Mouse (Mus musculus) kidney, embryonic 16.5 days (tissue): ENCODE measurements at regions not wholly inside any gene's neighbourhood (a gene's known extent, or its start where the extent isn't known, plus 50 kb on each side); places are given as distances from the start of the nearest gene placed in this dataset.
"Not testable (repeated sequence)": the region's sequence is repeated elsewhere in the genome, so short reads cannot be mapped to it uniquely, and the experiment has no call there.

Experiments used
- ATAC-seq: fragments of 200-750 bp; cut with Nextera tagmentation; 2 replicates; pipeline ENCODE4 v1.8.0; 2017; ENCODE audit warnings: moderate TSS enrichment; ENCODE audit not compliant: low FRiP score, low TSS enrichment
- H3K27ac ChIP-seq: fragments of 300-500 bp; sonication (generic); 2 replicates; pipeline ENCODE4 v1.5.1; 2014; ENCODE audit warnings: low read length
- H3K27me3 ChIP-seq: fragments of 300-500 bp; sonication (generic); 2 replicates; pipeline ENCODE4 v1.6.1; 2014; ENCODE audit warnings: low read length, control low read depth, mixed read lengths; ENCODE audit not compliant: insufficient read depth
- H3K36me3 ChIP-seq: fragments of 300-500 bp; sonication (generic); 2 replicates; pipeline ENCODE4 v1.6.1; 2014; ENCODE audit warnings: low read length, control low read depth, mixed read lengths; ENCODE audit not compliant: insufficient read depth
- H3K4me1 ChIP-seq: fragments of 300-500 bp; sonication (generic); 2 replicates; pipeline ENCODE4 v1.6.1; 2014; ENCODE audit warnings: low read length, control low read depth, mixed read lengths; ENCODE audit not compliant: insufficient read depth
- H3K4me2 ChIP-seq: fragments of 300-500 bp; sonication (generic); replicated peaks from 2 replicates; pipeline ENCODE4 v1.6.1; 2014; ENCODE audit warnings: low read depth, low read length
- H3K4me3 ChIP-seq: fragments of 300-500 bp; sonication (generic); 2 replicates; pipeline ENCODE4 v1.5.1; 2014; ENCODE audit warnings: mild to moderate bottlenecking, low read length
- H3K9ac ChIP-seq: fragments of 300-500 bp; sonication (generic); replicated peaks from 2 replicates; pipeline ENCODE4 v1.6.1; 2014; ENCODE audit warnings: low read length
- H3K9me3 ChIP-seq: fragments of 300-500 bp; sonication (generic); 2 replicates; pipeline ENCODE4 v1.6.1; 2016; ENCODE audit warnings: low read length, control low read depth
- WGBS: fragments of 180-500 bp; shearing (Covaris S2); extraction: QIAGEN DNeasy Blood & Tissue Kit; methylation state at CpG from one replicate; pipeline ENCODE4 v1.1.7; 2014; 5-methylcytosine and 5-hydroxymethylcytosine counted together

DNA sequence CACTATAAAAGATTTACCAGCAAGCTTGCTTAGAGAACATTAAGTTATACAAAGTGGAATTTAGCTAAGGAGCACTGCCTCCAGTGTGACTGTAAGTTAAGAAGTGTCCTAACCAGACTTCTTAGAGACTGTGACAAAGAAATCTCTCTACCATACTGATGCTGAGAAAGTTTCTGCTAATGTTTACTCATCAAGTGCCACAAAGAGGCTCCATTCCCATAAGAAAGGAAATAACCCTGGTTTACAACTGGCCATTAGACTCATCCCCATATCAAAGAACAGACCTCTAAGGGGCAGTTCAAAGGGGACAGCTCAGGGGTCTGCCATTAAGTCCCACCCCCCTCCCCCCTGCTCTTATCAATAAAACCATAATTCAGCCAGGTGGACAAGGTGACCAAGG is 159.7 kb downstream of the Akr1d1 start:
- Histone ChIP-seq H3K27me3 (no peaks in the 10 kb centered on the region), H3K36me3 (no peaks in the 10 kb centered on the region), H3K4me1 (no peaks in the 10 kb centered on the region), H3K4me3 (no peak overlapping the region), H3K27ac (no peak overlapping the region), H3K4me2 (no peak overlapping the region), H3K9me3 (peaks cover 7% of the 10 kb centered on the region), H3K9ac (no peak overlapping the region)
- ATAC-seq: no peak

DNA sequence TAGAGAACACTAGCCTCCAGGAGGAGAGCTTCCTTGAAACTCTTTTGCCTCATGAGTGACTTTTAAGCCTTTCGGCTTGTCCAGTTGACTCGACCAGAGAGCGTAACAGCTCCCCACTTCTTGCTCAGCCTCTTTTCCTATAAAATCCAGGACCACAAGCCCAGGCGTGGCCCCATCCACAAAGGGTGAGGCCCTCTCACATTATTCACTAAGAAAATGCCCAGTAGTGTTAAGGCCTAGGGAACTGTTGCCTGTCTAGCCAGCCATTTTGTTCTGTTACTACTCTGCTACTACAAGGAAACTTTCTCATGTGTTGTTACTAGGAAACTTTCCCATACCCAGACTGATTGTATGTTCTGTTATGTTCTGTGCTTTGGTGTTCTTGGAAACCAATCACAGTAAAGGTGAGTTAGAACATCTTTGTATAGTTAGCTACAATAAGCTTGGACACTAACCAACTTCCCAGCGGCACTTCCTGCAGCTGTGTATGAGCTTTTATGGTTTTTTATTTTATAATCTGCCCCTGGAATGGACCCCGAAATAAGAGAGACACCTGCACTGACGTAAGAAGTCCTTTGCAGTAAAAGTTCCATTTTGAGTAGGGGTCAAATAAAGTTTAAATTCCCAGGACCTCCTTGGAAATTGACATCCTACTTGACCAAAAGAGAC is 162.1 kb downstream of the Akr1d1 start:
- H3K9me3 ChIP-seq: peaks cover under 1% of the 10 kb centered on the region
- WGBS: 84% methylated on average over 7 of the region's 7 CpGs
- H3K4me2 ChIP-seq: no peak overlapping the region
- no peaks in the 10 kb centered on the region for H3K4me1 ChIP-seq
- no peaks in the 10 kb centered on the region for H3K36me3 ChIP-seq
- ATAC-seq: no peak
- H3K27ac ChIP-seq: no peak overlapping the region
- no peaks in the 10 kb centered on the region for H3K27me3 ChIP-seq
- no peak overlapping the region for H3K4me3 ChIP-seq
- H3K9ac ChIP-seq: no peak overlapping the region

GRCm38 (mm10) chr6:37692758-37693157 is 162.8 kb downstream of the Akr1d1 start:
- Histone ChIP-seq H3K4me1 (no peaks in the 10 kb centered on the region), H3K36me3 (no peaks in the 10 kb centered on the region), H3K9me3 (no peaks in the 10 kb centered on the region), H3K4me2 (no peak overlapping the region), H3K9ac (no peak overlapping the region), H3K27ac (no peak overlapping the region), H3K27me3 (no peaks in the 10 kb centered on the region), H3K4me3 (no peak overlapping the region)
- 93% methylated on average over 2 of the region's 2 CpGs for WGBS
- no peak for ATAC-seq

DNA sequence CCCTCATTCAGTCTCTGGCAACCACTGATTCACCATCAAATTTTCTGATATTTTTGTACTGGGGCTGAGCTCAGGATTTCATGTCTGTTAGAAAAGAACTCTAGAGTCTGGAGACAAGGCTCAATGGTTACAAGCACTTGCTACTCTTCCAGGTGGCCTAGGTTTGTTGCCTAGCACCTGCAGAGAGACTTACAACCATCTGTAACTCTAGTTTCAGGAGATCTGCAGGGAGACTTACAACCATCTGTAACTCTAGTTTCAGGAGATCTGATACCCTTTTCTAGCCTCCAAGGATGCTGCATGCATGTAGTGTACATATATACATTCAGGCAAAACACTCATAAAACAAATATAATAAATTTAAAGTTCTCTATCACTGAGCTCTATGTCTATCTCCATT is 166.1 kb downstream of the Akr1d1 start:
- H3K36me3 ChIP-seq: no peaks in the 10 kb centered on the region
- H3K9me3 ChIP-seq: no peaks in the 10 kb centered on the region
- no peaks in the 10 kb centered on the region for H3K4me1 ChIP-seq
- H3K9ac ChIP-seq: no peak overlapping the region
- H3K4me3 ChIP-seq: no peak overlapping the region
- no peak overlapping the region for H3K4me2 ChIP-seq
- no peak for ATAC-seq
- no peak overlapping the region for H3K27ac ChIP-seq
- no peaks in the 10 kb centered on the region for H3K27me3 ChIP-seq

DNA sequence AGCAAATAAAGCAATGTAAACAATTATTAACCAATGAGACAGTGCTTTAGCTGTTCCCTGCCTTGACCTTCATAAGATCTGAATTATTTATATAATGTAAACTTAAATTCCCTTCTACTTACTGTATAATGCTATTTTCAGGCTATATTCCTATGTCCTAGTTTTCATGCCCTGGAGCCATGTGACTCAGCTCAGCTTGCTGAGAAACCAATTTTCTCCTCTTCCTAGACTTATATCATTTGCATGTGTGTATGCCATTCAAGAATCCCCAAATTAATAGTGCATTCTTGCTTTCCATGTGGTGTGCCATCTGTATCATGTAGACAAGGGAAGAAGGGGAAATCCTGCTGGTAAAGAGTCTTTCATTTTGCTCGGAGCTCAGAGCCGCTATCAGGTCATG is 166.7 kb upstream of the Trim24 start:
- H3K4me1 ChIP-seq: no peaks in the 10 kb centered on the region
- no peak overlapping the region for H3K27ac ChIP-seq
- ATAC-seq: no peak
- 92% methylated on average over 2 of the region's 2 CpGs for WGBS
- no peaks in the 10 kb centered on the region for H3K36me3 ChIP-seq
- H3K4me3 ChIP-seq: no peak overlapping the region
- H3K9me3 ChIP-seq: peaks cover 6% of the 10 kb centered on the region
- no peaks in the 10 kb centered on the region for H3K27me3 ChIP-seq
- H3K4me2 ChIP-seq: no peak overlapping the region
- H3K9ac ChIP-seq: no peak overlapping the region

DNA sequence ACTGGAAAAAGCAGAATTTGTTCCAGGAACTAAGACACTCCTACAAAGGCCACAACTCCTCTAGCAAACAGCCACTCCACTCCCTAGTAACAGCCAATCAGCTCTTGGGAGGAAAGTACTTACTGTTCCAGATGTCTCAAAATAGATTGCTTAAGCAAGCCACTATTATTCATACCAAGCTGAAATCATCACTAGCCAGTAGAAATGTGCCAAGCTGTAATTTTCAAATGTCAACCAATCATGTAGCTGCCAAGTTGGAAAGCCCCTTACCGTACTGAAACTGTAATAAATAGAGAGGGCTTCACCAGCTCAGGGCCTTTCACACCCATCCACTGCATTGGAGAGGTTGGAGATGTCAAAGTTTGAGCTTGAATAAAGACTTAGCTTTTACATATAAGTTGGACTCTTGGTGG is 164.9 kb upstream of the Trim24 start:
- Histone ChIP-seq H3K27ac (no peak overlapping the region), H3K27me3 (no peaks in the 10 kb centered on the region), H3K4me3 (no peak overlapping the region), H3K4me2 (no peak overlapping the region), H3K36me3 (no peaks in the 10 kb centered on the region), H3K9ac (no peak overlapping the region), H3K4me1 (no peaks in the 10 kb centered on the region), H3K9me3 (peaks cover 9% of the 10 kb centered on the region)
- ATAC-seq: no peak
- WGBS: 58% methylated on average over 1 of the region's 1 CpGs

- H3K9ac ChIP-seq, H3K4me2 ChIP-seq, H3K4me3 ChIP-seq, H3K4me1 ChIP-seq, ATAC-seq, H3K9me3 ChIP-seq, H3K27me3 ChIP-seq, H3K27ac ChIP-seq, H3K36me3 ChIP-seq: not testable (repeated sequence)
- 71% methylated on average over 1 of the region's 1 CpGs for whole genome bisulfite sequencing
Observed at GRCm38 (mm10) chr6:37707671-37708070, 162.9 kb upstream of the Trim24 start.

DNA sequence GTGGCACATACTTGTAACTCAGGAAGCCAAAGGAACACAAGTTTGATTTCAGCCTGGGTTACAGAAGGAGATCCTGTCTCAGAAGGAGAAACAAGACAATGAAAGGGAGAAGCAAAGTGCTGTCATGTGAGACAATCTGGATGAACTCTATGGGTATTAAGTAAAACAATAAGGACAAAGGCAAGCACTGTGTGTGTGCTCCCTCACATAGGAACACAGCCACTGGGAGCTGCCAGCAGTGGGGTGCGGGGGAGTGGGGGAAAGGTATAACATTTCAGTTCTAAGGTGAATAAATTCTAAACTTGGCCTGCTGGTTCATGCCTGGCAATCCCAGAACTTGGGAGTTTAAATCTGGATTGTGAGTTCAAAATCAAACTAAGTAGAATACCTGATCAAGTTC is 158.8 kb upstream of the Trim24 start:
- H3K9ac ChIP-seq: no peak overlapping the region
- no peak overlapping the region for H3K4me3 ChIP-seq
- no peak for ATAC-seq
- no peaks in the 10 kb centered on the region for H3K36me3 ChIP-seq
- WGBS: 67% methylated on average over 1 of the region's 1 CpGs
- no peak overlapping the region for H3K4me2 ChIP-seq
- no peak overlapping the region for H3K27ac ChIP-seq
- H3K9me3 ChIP-seq: peaks cover 8% of the 10 kb centered on the region
- no peaks in the 10 kb centered on the region for H3K4me1 ChIP-seq
- no peaks in the 10 kb centered on the region for H3K27me3 ChIP-seq

- Histone ChIP-seq H3K27ac (no peak overlapping the region), H3K27me3 (no peaks in the 10 kb centered on the region), H3K4me2 (no peak overlapping the region), H3K36me3 (no peaks in the 10 kb centered on the region), H3K9me3 (peaks cover 3% of the 10 kb centered on the region), H3K9ac (no peak overlapping the region), H3K4me1 (no peaks in the 10 kb centered on the region), H3K4me3 (no peak overlapping the region)
- no peak for ATAC-seq
- 87% methylated on average over 4 of the region's 4 CpGs for WGBS
Observed at GRCm38 (mm10) chr6:37713411-37713810, 157.2 kb upstream of the Trim24 start.

DNA sequence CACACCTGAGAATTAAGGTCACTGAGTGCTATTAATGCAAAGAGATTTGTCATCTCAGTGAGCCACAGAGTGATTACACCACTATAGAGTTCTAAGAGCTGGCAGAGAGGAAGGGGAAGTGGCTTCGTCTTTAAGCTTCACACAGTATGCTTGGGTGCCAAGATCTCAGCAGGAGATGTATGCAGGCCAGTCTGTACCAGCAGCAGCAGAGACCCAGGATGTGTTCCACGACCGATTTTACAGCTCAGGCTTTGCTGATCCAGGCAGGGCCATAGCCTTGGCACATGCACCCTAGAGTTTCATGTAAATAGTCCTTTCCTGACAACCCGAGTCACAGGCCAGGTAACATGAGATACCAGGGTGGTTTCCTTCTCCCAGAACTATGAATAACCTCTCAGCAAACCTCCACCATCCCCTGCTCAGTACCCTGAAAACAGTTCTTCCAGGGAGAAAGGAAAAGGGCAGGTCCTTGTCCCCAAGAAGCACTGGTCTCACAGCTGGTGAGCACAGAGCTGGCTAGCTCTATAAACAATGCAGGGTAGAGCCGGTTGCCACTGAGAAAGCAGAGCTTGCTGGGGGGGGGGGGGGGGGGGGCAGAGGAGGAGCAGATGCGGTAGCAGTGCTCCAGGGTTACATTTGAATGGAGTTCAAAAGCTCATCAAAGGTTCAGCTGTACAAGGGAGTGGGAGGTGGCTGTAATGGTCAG is 156.2 kb upstream of the Trim24 start:
- H3K4me1 ChIP-seq: no peaks in the 10 kb centered on the region
- no peaks in the 10 kb centered on the region for H3K27me3 ChIP-seq
- no peak overlapping the region for H3K27ac ChIP-seq
- H3K4me2 ChIP-seq: no peak overlapping the region
- no peaks in the 10 kb centered on the region for H3K36me3 ChIP-seq
- no peak overlapping the region for H3K9ac ChIP-seq
- H3K4me3 ChIP-seq: no peak overlapping the region
- 0 out of 2 replicates have a peak, but pooled peaks have one; percentile 35 for ATAC-seq
- WGBS: 8% methylated on average over 6 of the region's 6 CpGs
- H3K9me3 ChIP-seq: peaks cover 3% of the 10 kb centered on the region
